Mouse (Mus musculus) brown adipose tissue, adult 24 weeks (tissue): ENCODE results near the gene Sema3f. TPM values are rescaled to one million over a fixed set of nuclear protein-coding genes. Genes with fewer than 3 reads are reported as not detected.

Experiments used
- H3K27ac ChIP-seq: fragments of 200-500 bp; replicated peaks from 2 replicates; pipeline ENCODE4 v1.5.1; 2012; ENCODE audit warnings: low read depth, mild to moderate bottlenecking, low read length
- H3K4me1 ChIP-seq: fragments of 200-500 bp; 2 replicates; pipeline ENCODE4 v1.6.1; 2012; ENCODE audit warnings: low read length, mixed read lengths; ENCODE audit not compliant: control insufficient read depth, insufficient read depth, insufficient read length
- H3K4me3 ChIP-seq: fragments of 200-500 bp; 2 replicates; pipeline ENCODE4 v1.5.1; 2012; ENCODE audit warnings: low read depth, mild to moderate bottlenecking, low read length, moderate library complexity; ENCODE audit not compliant: insufficient read depth
- polyA plus RNA-seq: library from polyadenylated mRNA; stranded (reverse); fragments of >200 nt; gene quantifications from 2 replicates; pipeline ENCODE4 v1.2.4, GENCODE M21; 2012; ENCODE audit not compliant: missing spikeins, insufficient read depth, insufficient read length

The Sema3f gene
- 3.1 and 3.2 TPM in 2 replicates for polyA plus RNA-seq

DNA sequence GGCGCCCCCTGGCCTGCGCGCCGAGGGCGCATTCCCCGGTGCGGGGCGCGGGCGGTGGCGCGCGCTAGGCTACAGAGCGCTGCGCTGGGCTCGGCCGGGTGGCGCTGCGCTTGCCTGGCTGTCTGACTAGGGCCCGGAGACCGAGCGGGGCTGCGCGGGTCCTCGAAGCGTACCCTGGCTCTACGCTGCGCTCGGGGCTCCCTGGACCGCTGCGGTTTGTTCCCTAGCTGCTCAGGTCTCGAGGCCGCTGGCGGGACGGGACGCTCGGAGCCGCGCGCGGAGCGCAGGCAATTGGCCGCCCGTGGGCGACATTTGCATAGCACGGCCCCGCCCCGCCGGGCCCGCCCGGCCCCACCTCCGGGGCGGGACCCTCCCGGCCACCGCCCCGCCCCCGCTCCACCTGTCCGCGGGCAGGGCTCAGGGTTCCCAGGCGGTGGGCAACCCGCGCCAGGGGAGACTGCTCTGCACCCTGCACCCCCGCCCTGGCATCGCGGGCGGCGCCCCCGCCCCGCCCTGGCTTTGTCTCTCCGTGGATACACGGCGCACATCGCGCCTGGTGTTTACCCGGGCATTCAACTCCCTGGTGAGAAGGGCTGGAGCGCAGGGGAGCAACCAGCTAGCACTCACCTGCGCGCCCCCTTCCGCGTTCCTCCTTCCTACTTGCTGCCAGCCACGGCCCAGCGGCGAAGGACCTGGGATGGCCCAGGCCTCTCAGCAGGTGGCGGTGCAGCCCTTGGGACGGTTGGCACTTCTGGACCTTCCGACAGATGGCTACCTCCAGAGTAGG is at the start of gene Sema3f:
Sema3f (minus strand) TSS at position 779 of the 787 bp plus-strand sequence.
- Histone ChIP-seq H3K4me3 (peak within 1 kb of the TSS; percentile 95), H3K27ac (peak within 1 kb of the TSS; percentile 69), H3K4me1 (peaks cover 9% of the 10 kb centered on the region)

DNA sequence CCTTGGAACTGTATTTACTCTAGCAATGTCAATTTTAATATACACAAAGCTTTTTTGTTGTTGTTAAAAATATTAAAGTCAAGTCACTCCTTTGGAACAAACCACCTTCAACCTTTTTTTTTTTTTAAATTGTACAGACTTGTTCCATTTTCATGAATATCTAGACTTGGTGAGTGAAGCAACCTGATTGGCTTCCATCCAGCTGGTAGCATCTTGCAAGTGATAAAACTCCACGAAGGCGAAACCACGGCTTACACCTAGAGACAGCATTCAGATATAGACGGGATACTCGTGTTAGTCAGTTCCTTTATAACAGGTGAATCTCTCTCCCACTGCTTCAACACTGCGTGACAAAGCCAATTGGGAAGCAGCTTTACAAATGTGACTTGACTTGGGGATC is 49.3 kb upstream of the Sema3f start:
- H3K4me3 ChIP-seq = no peak overlapping the region
- H3K27ac ChIP-seq = no peak overlapping the region
- no peaks in the 10 kb centered on the region for H3K4me1 ChIP-seq

DNA sequence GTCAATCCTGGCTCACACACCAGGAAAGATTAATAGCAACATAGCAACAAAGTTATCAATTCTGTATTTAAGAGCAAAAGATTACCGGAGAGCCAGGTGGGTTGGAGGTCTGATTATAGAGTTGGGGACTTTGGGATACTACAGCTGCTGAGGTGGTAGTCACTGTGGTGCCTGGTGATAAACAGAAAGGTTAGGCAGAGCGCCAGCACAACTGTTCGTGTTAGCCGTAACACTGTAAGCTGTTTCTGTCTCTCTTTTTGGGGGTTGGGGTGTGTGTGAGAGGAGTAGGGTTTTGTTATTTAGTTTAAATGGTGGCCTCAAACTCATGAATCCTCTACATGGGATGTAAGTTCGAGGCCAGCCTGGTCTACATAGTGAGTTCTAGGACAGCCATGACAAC is 40.1 kb upstream of the Sema3f start:
- no peak overlapping the region for H3K4me3 ChIP-seq
- no peak overlapping the region for H3K27ac ChIP-seq
- H3K4me1 ChIP-seq = no peaks in the 10 kb centered on the region

DNA sequence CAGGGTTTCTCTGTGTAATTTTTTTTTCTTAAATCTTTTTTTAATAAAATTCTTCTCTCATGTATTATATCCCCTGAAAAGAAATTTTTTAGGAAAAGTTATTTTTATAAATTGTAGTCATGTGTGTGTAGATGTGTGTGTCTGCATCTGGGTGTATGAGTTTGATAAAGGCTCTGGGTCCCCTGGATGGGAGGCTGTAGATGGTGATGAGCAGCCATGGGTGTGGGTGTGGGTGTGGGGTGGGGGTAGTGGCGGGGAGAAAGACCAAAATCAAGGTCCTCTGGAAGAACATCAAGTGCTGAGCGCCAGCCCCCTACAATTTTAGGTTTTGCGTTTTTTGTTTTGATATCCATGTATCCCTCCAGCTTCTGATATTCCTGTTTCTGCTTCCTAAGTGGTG is 37.8 kb upstream of the Sema3f start:
- Histone ChIP-seq H3K4me3 (no peak overlapping the region), H3K27ac (no peak overlapping the region), H3K4me1 (no peaks in the 10 kb centered on the region)

DNA sequence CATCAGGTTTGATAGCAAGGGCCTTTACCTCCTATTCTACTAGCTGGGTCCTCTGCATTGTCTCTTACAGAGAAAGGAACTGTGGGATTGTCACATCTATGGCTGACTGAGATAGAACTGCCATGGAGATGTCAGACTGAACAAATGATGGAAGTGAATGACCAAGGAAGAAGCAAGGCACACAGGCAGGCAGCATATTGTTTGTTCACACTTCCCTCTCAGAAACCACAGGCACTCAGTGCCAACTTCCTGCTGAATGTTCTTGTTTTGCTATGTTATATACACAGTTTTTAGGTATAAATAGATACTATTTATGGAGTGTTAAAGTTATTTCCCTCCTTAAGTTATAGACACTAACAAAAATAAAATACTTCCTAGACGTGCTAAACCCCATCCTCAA is 37.0 kb upstream of the Sema3f start:
- Histone ChIP-seq H3K27ac (no peak overlapping the region), H3K4me1 (no peaks in the 10 kb centered on the region), H3K4me3 (no peak overlapping the region)

DNA sequence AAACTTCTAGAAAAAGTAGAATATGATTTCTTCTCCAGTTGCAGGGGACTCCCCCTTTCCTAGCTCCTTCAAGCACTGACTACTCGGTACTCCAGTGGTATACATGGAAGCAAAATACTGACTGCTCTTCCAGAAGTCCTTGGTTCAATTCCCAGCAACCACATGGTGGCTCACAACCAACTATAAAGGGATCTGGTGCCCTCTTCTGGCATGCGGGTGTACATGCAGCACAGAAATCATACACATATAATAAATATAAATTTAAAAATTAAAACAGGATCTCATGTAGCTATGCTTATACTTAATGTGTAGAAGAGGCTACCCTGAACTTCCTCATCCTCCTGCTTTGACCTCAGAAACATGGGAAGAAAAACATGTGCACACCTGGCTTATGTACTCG is 36.4 kb upstream of the Sema3f start:
- Histone ChIP-seq H3K4me3 (no peak overlapping the region), H3K27ac (no peak overlapping the region), H3K4me1 (no peaks in the 10 kb centered on the region)

DNA sequence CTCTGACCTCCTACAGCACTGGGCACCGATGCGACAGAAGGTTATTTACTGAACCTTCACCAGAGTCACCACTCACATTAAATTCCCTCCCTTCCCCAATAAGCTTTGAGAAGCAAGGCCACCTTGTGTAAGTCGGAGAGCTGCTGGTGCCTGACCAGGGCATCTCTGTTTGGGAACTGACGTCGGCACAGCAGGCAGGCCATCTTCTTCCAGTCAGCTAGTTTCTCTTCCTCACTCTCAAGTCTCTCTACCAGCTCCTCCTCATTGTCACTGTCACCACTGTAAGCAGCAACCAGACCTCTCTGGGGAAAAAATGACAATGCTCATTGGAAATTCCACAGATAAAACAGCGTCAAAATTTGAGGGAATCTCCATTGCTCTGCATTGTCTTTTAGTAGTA is 33.8 kb upstream of the Sema3f start:
- H3K4me1 ChIP-seq = no peaks in the 10 kb centered on the region

DNA sequence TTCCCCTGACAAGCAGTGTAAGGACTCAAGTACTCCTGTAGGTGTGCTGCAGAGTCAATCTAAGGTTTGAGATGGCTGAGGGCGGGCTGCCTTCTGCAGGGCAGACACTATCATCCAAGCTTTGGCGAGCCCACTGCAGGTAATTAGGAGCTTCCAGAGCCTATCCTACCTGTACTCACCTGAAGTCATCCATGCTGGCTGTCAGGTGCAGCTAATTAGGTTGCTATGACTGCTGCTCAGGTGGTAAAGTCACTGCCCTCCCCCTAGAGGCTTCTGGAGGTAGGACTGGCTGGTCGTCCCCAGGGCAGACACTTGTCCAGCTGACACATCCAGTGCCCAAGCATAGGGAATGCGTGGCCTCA is 28.5 kb upstream of the Sema3f start:
- Histone ChIP-seq H3K4me1 (no peaks in the 10 kb centered on the region), H3K27ac (no peak overlapping the region), H3K4me3 (no peak overlapping the region)

More for the DNA sequence above, 33.8 kb upstream of the Sema3f start:
- Histone ChIP-seq H3K4me3 (no peak overlapping the region), H3K27ac (no peak overlapping the region)

DNA sequence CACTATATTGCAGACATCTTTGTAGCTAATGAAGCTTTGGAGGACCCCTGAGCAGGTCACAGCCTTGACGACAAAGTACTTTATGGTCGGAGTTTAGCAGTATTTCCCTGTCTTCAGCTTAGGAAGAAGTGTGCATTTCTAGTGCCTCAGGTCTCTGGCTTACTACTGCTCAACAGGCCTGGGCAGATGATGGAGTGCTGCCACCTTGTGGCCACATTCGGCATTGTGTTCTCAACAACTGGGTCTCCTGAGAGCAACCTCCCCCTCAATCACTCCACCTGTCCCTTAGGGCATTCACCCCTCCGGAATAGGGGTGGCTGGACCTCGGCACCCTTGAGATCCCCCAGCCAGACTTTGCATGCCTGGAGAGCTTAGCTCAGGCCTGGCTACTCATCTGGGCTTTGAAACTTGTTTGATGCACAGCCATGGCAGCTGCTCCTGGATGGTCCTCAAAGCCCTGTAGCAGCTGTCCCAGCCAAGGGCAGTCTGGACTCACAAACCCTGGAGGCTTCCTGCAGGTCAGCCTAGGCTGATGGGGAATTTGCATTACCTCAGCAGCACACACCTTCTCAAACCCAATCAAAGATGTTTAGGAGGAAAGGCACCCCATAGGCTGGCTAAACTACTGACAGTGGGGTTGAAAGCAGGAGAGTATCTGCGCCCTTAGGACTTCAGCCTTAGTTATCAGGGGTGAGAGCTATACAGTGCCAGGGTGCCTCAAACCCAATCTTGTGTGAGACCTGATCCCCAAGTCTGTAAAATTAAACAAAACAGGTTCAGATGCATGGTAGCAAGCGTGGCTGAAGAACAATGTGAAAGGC is 28.0 kb upstream of the Sema3f start:
- no peak overlapping the region for H3K4me3 ChIP-seq
- no peak overlapping the region for H3K27ac ChIP-seq
- no peaks in the 10 kb centered on the region for H3K4me1 ChIP-seq

DNA sequence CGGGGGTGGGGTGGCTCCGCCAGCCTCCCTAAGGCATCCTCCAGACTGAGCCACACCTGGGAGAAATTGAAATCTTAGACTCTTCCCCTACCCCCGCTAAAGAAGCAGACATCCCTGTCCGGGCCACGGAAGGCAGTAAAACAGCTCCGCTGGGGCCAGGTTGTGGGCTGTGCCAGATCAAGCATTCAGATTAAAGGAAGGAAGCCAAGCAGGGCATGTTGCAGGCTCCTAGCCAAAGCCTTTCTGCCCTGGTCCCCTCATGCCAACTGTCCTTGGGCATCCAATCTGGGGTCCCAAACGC is 25.9 kb upstream of the Sema3f start:
- Histone ChIP-seq H3K4me3 (no peak overlapping the region), H3K27ac (no peak overlapping the region), H3K4me1 (no peaks in the 10 kb centered on the region)

DNA sequence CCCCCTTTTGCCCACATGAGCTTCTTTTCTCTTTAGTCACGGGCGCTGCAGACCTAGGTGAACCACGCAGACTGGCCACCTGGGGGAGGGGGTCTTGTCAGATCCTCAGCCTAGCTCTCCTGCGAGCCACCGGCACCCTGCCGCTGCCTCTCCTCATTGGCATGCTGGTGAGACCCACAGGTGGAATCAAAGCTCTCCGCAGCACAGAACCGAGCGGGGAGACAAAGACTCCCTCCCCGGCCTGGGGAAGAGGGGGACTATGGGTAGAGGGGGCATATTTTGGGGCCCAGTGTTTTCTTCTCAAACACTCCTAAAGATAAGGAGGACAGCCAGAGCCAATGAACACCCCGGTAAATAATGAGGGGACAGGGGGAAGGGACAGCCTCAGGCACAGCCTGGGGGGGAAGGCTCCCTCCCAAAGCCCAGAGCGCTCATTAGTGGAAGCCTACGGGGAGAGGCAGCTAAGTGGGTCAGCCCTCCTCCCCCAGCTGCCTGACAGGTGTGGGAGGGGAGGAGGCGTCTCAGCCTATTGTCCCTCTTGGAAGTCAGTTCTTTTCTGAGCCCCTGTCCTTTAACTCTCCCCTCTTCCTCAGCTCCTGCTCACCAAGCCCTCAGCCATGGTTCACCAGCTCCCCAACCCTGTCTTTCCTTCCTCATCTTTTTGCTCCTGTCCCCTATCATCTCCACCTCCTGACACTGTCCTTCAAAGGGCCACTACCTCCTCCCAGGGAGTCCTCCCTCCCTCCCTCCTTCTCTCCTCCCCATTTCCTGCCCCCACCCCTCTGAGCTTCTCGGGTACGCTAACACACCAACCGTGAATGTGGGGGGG is 25.3 kb upstream of the Sema3f start:
- no peak overlapping the region for H3K27ac ChIP-seq
- H3K4me3 ChIP-seq = no peak overlapping the region

DNA sequence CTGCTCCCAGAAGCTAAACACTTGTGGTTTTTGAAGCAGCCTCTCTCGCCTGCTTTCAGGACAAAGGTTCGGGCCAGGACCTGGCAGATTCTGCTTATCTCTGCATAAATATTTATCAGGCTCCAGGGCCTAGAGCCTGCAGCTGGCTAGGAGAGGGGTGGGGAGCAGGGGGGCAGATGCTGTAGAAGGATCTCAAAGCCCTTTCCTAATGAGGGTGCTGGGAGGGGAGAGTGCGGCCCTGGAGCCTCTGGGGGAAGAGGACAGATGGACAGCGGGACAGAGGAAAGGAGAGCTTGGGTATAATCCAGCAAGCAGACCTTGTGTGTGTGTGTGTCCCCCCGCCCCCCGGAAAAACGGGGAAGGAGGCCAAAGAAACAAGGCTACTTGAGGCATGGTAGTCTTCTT is 24.3 kb upstream of the Sema3f start:
- Histone ChIP-seq H3K27ac (no peak overlapping the region), H3K4me1 (no peaks in the 10 kb centered on the region), H3K4me3 (no peak overlapping the region)

More for the DNA sequence above, 25.3 kb upstream of the Sema3f start:
- no peaks in the 10 kb centered on the region for H3K4me1 ChIP-seq

DNA sequence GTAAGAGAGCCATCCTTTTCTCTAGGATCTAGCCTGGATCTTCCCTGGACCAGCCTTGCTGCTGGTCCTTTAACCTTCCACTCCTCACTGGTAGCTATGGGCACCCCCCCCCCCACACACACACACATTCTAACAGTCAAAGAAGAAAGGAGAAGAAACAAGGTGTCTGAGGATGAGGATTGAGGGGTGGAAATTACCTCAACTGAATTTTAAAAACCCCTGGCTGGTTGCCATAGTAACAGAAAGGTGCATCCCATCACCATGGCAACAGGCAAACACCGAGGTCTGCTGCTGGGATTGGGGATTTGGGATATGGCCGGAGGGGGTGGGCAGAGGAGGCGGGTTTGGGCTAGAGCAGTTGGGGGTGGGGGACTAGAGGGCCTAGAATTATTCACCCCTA is 19.4 kb upstream of the Sema3f start:
- no peak overlapping the region for H3K27ac ChIP-seq
- H3K4me1 ChIP-seq = peaks cover 15% of the 10 kb centered on the region

DNA sequence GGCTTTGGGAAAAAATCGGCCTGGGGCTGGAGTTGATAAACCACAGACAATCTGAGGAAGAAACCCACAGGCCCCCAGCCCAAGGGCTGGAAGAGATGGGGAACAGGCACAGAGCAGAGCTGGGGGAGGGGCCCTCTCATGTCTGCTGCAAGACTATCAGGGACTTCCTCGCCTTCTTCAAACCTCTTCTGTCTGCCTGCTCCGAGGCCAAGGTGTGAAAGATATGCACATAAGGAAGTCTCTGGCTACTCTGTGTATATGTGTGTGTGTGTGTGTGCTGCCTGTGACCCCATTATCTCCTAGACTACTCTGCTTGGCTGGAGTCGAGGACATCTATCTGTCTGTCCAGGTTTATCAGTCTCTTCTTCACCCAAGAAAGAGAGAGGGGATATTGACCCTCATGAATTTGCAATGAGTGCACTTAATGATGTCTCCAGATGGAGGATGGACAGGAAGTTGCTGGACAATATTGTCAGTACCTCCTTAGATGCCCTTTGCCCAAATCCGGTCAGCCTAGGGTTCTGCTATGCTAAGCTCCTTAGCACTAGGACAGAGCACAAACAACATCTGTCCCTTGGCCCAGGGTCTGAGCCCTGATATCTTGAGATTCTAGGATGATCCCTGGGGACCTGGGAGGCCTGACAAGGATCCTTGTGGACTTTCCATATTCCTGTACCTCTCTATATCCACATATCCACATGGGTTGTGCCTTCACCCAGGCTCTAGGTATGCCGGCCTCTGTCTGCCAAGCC is 18.8 kb upstream of the Sema3f start:
- H3K4me1 ChIP-seq = peaks cover 20% of the 10 kb centered on the region
- no peak overlapping the region for H3K27ac ChIP-seq
- H3K4me3 ChIP-seq = no peak overlapping the region

More for the DNA sequence above, 19.4 kb upstream of the Sema3f start:
- H3K4me3 ChIP-seq = no peak overlapping the region

DNA sequence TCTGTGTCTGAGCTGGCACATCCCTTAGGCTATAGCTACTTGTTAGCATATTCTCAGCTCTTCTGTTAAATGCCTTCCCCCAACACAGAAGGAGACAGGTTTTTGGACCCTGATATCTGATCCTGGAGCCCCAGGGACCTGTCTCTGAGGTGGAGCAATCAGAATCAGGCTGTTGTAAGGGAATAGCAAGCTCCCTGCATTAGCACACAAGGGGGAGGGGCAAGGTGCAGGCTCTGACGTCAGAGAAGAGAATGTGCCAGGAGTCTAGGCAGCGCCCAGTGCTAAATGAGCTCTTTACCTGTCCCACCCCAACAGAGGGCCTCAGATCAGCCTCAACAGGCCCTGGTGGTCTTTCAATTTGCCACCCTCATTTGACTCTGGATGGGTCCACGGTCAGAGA is 16.8 kb upstream of the Sema3f start:
- H3K4me1 ChIP-seq = peaks cover 25% of the 10 kb centered on the region

More for the DNA sequence above, 16.8 kb upstream of the Sema3f start:
- no peak overlapping the region for H3K27ac ChIP-seq
- H3K4me3 ChIP-seq = no peak overlapping the region
